10 mouse cellular contexts compared by ENCODE assay signal in the genomic region with DNA sequence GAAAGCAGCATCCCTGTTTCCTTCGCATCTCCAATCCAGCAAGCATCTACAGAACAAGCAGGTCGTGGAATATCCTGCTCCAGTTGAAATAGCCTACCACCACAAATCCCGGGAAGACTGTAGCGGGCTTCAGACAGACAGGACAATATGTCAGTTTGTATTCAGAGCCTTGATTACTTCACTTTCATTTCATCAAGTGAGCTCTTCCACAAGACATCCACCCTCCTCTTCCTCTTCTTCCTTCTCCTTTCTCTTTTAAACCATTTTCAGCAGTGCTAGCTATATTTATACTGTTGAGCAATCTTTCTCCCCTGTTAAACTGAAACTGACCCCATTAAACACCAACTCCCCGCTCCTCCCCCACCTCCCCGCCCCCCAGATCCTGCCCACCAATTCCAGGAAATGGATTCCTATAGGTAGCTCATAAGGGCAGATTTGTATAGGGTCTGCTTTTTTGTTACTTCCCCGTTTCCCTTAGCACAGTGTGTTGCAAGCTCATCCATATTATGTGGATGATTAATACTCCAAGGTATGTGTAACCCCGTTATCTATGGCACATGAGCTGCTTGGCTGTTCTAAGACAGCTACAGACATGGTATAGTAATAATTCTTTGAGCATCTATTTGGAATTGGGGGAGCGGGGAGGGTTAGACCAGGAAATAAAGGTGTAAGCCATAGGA. TPM values are rescaled to one million over a fixed set of nuclear protein-coding genes. Genes with fewer than 3 reads are reported as not detected.
DNase-seq lines count a peak whose midpoint lies in the region; ATAC-seq and TF ChIP-seq lines count a peak whose summit lies in the region.
"Had no signal": no experiment of that assay in that cellular context is flagged by ENCODE, and none has a peak within 500 bp of the region (broad histone marks: within the 10 kb centered on the region; RNA-seq: fewer than 3 reads in every experiment).

No protein-coding gene starts in this region.

- no peak overlapping the region for H3K27ac ChIP-seq in heart, embryonic 10.5 days
- no peak overlapping the region for H3K27ac ChIP-seq in lung, embryonic 14.5 days (ENCODE audit: low read depth)
- peak overlapping the region; percentile 34; the same call in 1 of the 2 replicates for H3K27ac ChIP-seq in intestine, embryonic 16.5 days (ENCODE audit: low read length)
- no peak overlapping the region for H3K27ac ChIP-seq in neural tube, embryonic 13.5 days (replicated peaks)
- H3K27ac ChIP-seq: embryonic facial prominence, embryonic 12.5 days had no signal

- ATAC-seq in lung, embryonic 14.5 days (ENCODE audit: insufficient read depth) = no peak
- ATAC-seq in intestine, embryonic 16.5 days = no peak
- ATAC-seq in neural tube, embryonic 13.5 days (ENCODE audit: low read depth) = no peak

- H3K36me3 ChIP-seq in heart, embryonic 10.5 days = no peaks in the 10 kb centered on the region
- H3K36me3 ChIP-seq in lung, embryonic 14.5 days (ENCODE audit: insufficient read depth) = no peaks in the 10 kb centered on the region
- H3K36me3 ChIP-seq in intestine, embryonic 16.5 days (ENCODE audit: control insufficient read depth, insufficient read depth, low read length) = no peaks in the 10 kb centered on the region
- H3K36me3 ChIP-seq in neural tube, embryonic 13.5 days = no peaks in the 10 kb centered on the region
- H3K36me3 ChIP-seq: embryonic facial prominence, embryonic 12.5 days had no signal

- 70% methylated on average over 9 of the region's 9 CpGs for WGBS in heart, embryonic 10.5 days
- 71% methylated on average over 9 of the region's 9 CpGs for WGBS in lung, embryonic 14.5 days
- 56% methylated on average over 9 of the region's 9 CpGs for WGBS in intestine, embryonic 16.5 days
- WGBS in neural tube, embryonic 13.5 days = 73% methylated on average over 9 of the region's 9 CpGs

- H3K9me3 ChIP-seq in heart, embryonic 10.5 days = 0 out of 2 replicates have a peak, but pooled peaks cover 3% of the 10 kb centered on the region
- no peaks in the 10 kb centered on the region for H3K9me3 ChIP-seq in lung, embryonic 14.5 days (ENCODE audit: low read depth, low read length)
- 0 out of 2 replicates have a peak, but pooled peaks cover 2% of the 10 kb centered on the region for H3K9me3 ChIP-seq in intestine, embryonic 16.5 days (ENCODE audit: control insufficient read depth, low read length)
- 0 out of 2 replicates have a peak, but pooled peaks cover 4% of the 10 kb centered on the region for H3K9me3 ChIP-seq in neural tube, embryonic 13.5 days

- H3K27me3 ChIP-seq in heart, embryonic 10.5 days (ENCODE audit: insufficient read depth, poor library complexity, severe bottlenecking) = peaks cover 7% of the 10 kb centered on the region
- no peaks in the 10 kb centered on the region for H3K27me3 ChIP-seq in lung, embryonic 14.5 days (ENCODE audit: insufficient read depth, low read length)
- H3K27me3 ChIP-seq in intestine, embryonic 16.5 days (replicated peaks; ENCODE audit: control insufficient read depth, insufficient read depth, low read length) = no peaks in the 10 kb centered on the region
- H3K27me3 ChIP-seq in neural tube, embryonic 13.5 days = peaks cover 8% of the 10 kb centered on the region

- 0 out of 2 replicates have a peak overlapping the region, but pooled peaks have one; percentile 6 for H3K4me3 ChIP-seq in heart, embryonic 10.5 days
- H3K4me3 ChIP-seq in lung, embryonic 14.5 days (ENCODE audit: low read depth, low read length) = peak overlapping the region; percentile 4; the same call in 1 of the 2 replicates
- peak overlapping the region; percentile 43 for H3K4me3 ChIP-seq in intestine, embryonic 16.5 days (ENCODE audit: low read length)
- no peak overlapping the region for H3K4me3 ChIP-seq in neural tube, embryonic 13.5 days
- H3K4me3 ChIP-seq: embryonic facial prominence, embryonic 12.5 days had no signal

- no peak overlapping the region for H3K9ac ChIP-seq in lung, embryonic 14.5 days
- peak overlapping the region; percentile 53; the same call in 1 of the 2 replicates for H3K9ac ChIP-seq in intestine, embryonic 16.5 days (ENCODE audit: low read depth, low read length)
- no peak overlapping the region for H3K9ac ChIP-seq in neural tube, embryonic 13.5 days
- H3K9ac ChIP-seq: embryonic facial prominence, embryonic 12.5 days had no signal

- TF ChIP-seq CTCF in lung, embryonic 14.5 days (IDR thresholded peaks at IDR 0.05; ENCODE audit: low read depth) = no peak

- peaks cover 23% of the 10 kb centered on the region for H3K4me1 ChIP-seq in heart, embryonic 10.5 days
- H3K4me1 ChIP-seq in lung, embryonic 14.5 days (ENCODE audit: insufficient read depth) = no peaks in the 10 kb centered on the region
- peaks cover 9% of the 10 kb centered on the region; the same call in 1 of the 2 replicates for H3K4me1 ChIP-seq in intestine, embryonic 16.5 days (ENCODE audit: control insufficient read depth, insufficient read depth, low read length)
- H3K4me1 ChIP-seq in neural tube, embryonic 13.5 days (replicated peaks) = no peaks in the 10 kb centered on the region

- peak overlapping the region; percentile 45 for H3K4me2 ChIP-seq in lung, embryonic 14.5 days
- peak overlapping the region; percentile 66 for H3K4me2 ChIP-seq in intestine, embryonic 16.5 days (ENCODE audit: low read depth, low read length)
- peak overlapping the region; percentile 29 for H3K4me2 ChIP-seq in neural tube, embryonic 13.5 days
- H3K4me2 ChIP-seq: embryonic facial prominence, embryonic 12.5 days had no signal

- no peak for DNase-seq in heart, embryonic 10.5 days (ENCODE audit: low spot score)
- DNase-seq in heart, adult 18-20 months = no peak
- DNase-seq in lung, embryonic 14.5 days = no peak
- DNase-seq in lung, postnatal 36 days = no peak
- DNase-seq in right cerebral cortex, postnatal 14 days = no peak
- no peak for DNase-seq in right cerebral cortex, postnatal 10 days (ENCODE audit: low spot score in 2 of 2)
- DNase-seq: adrenal gland, adult 8-10 months had no signal

RNA-seq across cellular contexts. Expression of a gene that starts 33.0 kb away (rescaled TPM):
- 20.6 and 21.6 TPM in 2 replicates for polyA plus RNA-seq in heart, embryonic 10.5 days (2016; fragmentation: Nextera tagmentation; extraction: Ambion mirVana)
- total RNA-seq in heart, adult 18-20 months (2021) = 10 to 100 TPM; 72.0 to 79.5 TPM
- 18.4 and 22.9 TPM in 2 replicates for polyA plus RNA-seq in lung, embryonic 14.5 days (2014; fragmentation: Nextera tagmentation; extraction: Ambion mirVana)
- 9.7 and 10.0 TPM in 2 replicates for polyA plus RNA-seq in intestine, embryonic 16.5 days (2015; fragmentation: Nextera tagmentation; extraction: Ambion mirVana)
- 11.2 and 12.3 TPM in 2 replicates for polyA plus RNA-seq in neural tube, embryonic 13.5 days (2015; fragmentation: Nextera tagmentation; extraction: Ambion mirVana)
